Mouse (Mus musculus) splenic B cell, adult 2 months (primary cell): ENCODE data around the gene Dnah9.

Experiments used
- DNase-seq: peaks from one replicate; pipeline ENCODE4 v3.0.0-alpha.2; 2011; ENCODE audit warnings: low read depth, low spot score
- H3K27me3 ChIP-seq: 2 replicates; pipeline ENCODE4 v1.6.1; 2012; ENCODE audit warnings: mild to moderate bottlenecking, low read length, moderate library complexity, mixed read lengths; ENCODE audit not compliant: control insufficient read depth, poor library complexity, insufficient read depth, severe bottlenecking
- H3K36me3 ChIP-seq: 2 replicates; pipeline ENCODE4 v1.6.1; 2012; ENCODE audit warnings: mild to moderate bottlenecking, low read length, moderate library complexity, mixed read lengths; ENCODE audit not compliant: control insufficient read depth, poor library complexity, insufficient read depth, severe bottlenecking

Dnah9 gene

GRCm38 (mm10) chr11:66167801-66168651, at the start of gene Dnah9:
TSS of gene Dnah9 (minus strand) at chr11:66168551.
- DNase-seq, result no peak
- Histone ChIP-seq H3K36me3 (no peaks in the 10 kb centered on the region), H3K27me3 (no peaks in the 10 kb centered on the region)

GRCm38 (mm10) chr11:66188627-66189287, 20.4 kb upstream of the Dnah9 start:
- no peaks in the 10 kb centered on the region for H3K27me3 ChIP-seq
- no peak for DNase-seq
- H3K36me3 ChIP-seq, result no peaks in the 10 kb centered on the region

- no peaks in the 10 kb centered on the region for H3K36me3 ChIP-seq
- DNase-seq, result no peak
- H3K27me3 ChIP-seq, result no peaks in the 10 kb centered on the region
These were observed 19.8 kb upstream of the Dnah9 start for GRCm38 (mm10) chr11:66188146-66188545.

GRCm38 (mm10) chr11:66177781-66178180, 9.4 kb upstream of the Dnah9 start:
- Histone ChIP-seq H3K36me3 (no peaks in the 10 kb centered on the region), H3K27me3 (no peaks in the 10 kb centered on the region)
- no peak for DNase-seq

DNA sequence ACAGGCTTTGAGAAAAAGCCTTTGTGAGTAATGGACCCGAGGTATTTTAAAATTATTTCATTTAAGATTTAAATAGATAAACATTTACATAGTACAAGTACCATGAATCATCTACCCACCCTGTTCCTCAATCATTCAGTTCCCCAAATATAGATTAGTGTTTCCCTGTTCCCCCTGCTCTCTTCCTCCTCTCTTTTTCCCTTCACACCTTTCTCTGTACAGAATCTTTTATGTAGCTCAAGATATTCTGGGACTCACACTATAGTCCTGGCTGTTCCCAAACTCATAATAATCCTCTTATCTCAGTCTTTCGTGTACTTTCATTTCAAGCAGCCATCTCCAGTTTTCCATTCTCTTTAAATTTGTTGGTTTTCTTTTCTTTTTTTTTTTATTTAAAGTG, 4.3 kb downstream of the Dnah9 start:
- DNase-seq, result no peak
- Histone ChIP-seq H3K27me3 (no peaks in the 10 kb centered on the region), H3K36me3 (no peaks in the 10 kb centered on the region)

- H3K27me3 ChIP-seq, result no peaks in the 10 kb centered on the region
- H3K36me3 ChIP-seq, result no peaks in the 10 kb centered on the region
- no peak for DNase-seq
These were observed 27.6 kb downstream of the Dnah9 start for GRCm38 (mm10) chr11:66140631-66141252.

DNA sequence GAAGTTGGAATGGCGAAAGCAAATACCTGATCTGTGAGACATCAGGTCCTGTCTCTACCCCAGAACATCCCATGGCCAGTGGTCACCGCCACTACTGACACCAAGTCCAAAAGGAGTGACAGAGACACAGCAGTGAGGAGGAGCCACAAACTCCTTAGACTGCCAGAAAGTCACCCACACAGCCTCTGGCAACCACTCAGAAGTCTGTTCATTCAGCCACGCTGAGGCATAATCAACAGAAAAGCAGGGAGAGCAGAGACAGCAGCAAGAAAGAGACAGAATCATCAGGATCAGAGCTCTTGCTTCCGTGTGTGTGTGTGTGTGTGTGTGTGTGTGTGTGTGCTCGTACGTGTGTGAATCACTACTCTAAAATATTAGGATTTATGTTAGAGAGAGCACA, 33.5 kb downstream of the Dnah9 start:
- no peak for DNase-seq
- Histone ChIP-seq H3K36me3 (no peaks in the 10 kb centered on the region), H3K27me3 (no peaks in the 10 kb centered on the region)

- Histone ChIP-seq H3K27me3 (no peaks in the 10 kb centered on the region), H3K36me3 (no peaks in the 10 kb centered on the region)
- no peak for DNase-seq
These were observed 42.2 kb downstream of the Dnah9 start for GRCm38 (mm10) chr11:66126150-66126549.

DNA sequence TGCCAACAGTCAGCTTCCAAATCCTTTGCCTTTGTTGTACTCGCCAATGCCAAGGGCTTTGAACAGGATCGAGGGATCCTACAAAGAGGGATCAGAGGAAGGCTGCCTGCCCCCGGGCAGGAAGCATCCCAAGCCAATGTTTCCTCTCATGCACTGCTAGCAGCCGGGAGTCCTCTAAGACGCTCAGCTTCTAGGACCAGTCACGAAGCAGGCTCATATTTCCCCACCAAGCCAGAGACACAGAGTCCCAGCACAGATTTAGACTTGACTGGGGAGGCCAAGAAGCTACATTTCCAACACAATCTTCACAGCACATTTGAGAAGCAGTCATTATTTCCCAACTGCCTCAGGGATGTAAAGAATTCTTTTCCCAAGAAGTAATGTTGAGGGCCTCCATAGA, 43.9 kb downstream of the Dnah9 start:
- H3K27me3 ChIP-seq, result no peaks in the 10 kb centered on the region
- no peaks in the 10 kb centered on the region for H3K36me3 ChIP-seq
- DNase-seq, result no peak

GRCm38 (mm10) chr11:66122017-66122416, 46.3 kb downstream of the Dnah9 start:
- Histone ChIP-seq H3K27me3 (no peaks in the 10 kb centered on the region), H3K36me3 (no peaks in the 10 kb centered on the region)
- no peak for DNase-seq

GRCm38 (mm10) chr11:66083663-66084254, 84.6 kb downstream of the Dnah9 start:
- H3K36me3 ChIP-seq, result no peaks in the 10 kb centered on the region
- DNase-seq, result no peak
- H3K27me3 ChIP-seq, result no peaks in the 10 kb centered on the region

DNA sequence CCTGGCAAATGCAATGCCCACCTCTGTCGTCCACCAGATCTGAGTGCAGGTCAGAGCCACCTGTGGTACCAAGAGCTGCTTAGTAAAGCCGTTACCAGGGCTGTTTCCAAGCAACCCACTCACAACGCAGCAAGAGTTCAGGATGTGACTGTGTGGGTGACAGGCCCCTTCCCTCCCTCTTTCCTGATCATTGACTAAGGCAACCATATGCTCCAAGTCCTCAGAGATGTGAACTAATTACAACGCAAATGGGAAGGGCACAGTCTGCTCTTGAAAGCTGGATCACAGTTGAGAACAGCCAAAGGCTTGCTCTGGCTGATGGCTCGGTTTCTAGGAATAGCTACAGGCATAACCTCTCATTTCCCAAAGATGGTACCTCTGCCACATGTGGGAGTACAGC, 95.4 kb downstream of the Dnah9 start:
- Histone ChIP-seq H3K36me3 (no peaks in the 10 kb centered on the region), H3K27me3 (no peaks in the 10 kb centered on the region)
- DNase-seq, result no peak

DNA sequence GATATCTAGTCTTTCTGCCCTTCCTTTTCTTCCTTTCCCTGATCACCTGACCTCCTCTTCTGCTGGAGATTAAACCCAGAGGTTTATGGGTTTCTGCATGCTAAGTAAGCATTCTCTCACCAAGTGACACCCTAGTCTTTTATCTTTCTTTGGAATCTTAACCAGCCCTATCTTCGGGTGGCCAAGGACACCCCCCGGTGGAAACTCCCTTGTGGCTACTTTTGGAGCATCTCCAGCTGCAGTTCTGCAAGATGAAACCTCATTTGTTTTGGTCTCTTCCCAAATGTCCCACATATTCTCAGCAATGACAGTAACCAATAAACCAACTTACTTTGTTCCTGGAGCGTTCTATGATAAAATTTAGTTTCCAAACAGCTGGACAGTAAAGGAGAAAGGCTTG, 109.4 kb downstream of the Dnah9 start:
- Histone ChIP-seq H3K27me3 (no peaks in the 10 kb centered on the region; the same call in 1 of the 2 replicates), H3K36me3 (no peaks in the 10 kb centered on the region)
- no peak for DNase-seq

DNA sequence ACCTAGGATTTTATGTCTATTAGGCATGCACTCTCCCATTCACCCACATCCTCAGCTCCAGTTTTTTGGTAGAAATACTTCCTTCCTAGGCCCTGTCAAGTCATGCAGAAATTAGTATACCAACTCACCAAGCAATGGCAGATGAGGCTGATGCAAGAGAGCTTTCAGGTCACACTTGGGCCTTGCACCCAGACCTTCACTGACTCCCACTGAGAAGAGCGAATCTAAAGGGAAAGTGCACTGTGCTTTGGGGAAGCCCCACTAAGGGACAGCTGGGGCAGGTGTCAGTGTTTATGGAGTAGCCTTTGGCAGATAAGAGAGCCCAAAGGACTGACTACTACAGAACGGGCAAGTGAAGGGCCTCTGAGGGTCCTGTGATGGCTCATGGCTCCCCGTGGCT, 117.1 kb downstream of the Dnah9 start:
- Histone ChIP-seq H3K36me3 (no peaks in the 10 kb centered on the region), H3K27me3 (no peaks in the 10 kb centered on the region)
- DNase-seq, result no peak

GRCm38 (mm10) chr11:66049146-66049545, 119.2 kb downstream of the Dnah9 start:
- H3K27me3 ChIP-seq, result no peaks in the 10 kb centered on the region
- no peaks in the 10 kb centered on the region for H3K36me3 ChIP-seq
- DNase-seq, result no peak
